Mouse (Mus musculus) megakaryocyte, embryonic 14.5 days (primary cell): ENCODE results near the gene Cyp2g1.

Experiments
- FLI1 ChIP-seq: IDR thresholded peaks from 2 replicates; pipeline ENCODE4 v1.6.1; 2012; ENCODE audit warnings: low read length, inconsistent platforms, mixed read lengths
- GATA1 ChIP-seq: IDR thresholded peaks from 3 replicates; pipeline ENCODE4 v1.6.1; 2012; ENCODE audit warnings: mixed read lengths, low read length, inconsistent platforms, borderline replicate concordance

DNA sequence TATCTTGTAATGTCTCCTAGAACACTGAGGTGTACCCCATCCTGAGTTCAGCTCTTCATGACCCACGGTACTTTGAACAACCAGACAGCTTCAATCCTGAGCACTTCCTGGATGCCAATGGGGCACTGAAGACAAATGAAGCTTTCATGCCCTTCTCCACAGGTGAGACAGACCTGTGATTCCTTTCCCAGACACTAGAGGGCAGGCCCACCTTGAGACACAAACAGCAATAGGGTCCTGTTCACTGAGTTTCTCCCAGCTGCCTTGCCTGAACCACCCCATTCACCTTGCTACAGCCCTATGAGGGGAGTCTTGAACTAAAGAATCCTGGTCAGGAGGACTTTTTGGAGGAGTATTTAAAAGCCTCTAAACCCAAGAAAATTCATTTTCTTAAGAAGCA is 41.6 kb upstream of the Cyp2g1 start:
- TF ChIP-seq GATA1 (no peak), FLI1 (no peak)
